Comparison of ENCODE assay signal across 17 mouse cellular contexts in the genomic region with DNA sequence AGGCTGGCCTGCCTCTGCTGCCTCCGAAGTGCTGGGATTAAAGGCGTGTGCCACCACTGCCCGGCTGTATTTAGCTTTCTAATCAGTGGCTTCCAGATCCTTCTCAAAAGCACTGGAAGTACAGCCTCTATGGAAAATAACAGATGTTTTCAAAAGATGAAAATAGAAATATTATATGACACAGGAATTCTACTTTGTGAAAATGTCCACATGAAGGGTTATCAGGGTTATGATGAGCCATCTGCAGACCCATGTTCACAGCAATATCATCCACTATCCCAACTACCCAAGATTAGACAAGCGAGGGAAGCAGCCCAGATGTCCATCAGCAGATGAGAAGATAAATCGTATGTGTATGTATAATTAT. TPM values are rescaled to one million over a fixed set of nuclear protein-coding genes. Genes with fewer than 3 reads are reported as not detected.
"Had no signal": no experiment of that assay in that cellular context is flagged by ENCODE, and none has a peak within 500 bp of the region (broad histone marks: within the 10 kb centered on the region; RNA-seq: fewer than 3 reads in every experiment).

No protein-coding gene starts in this region.

- H3K4me2 ChIP-seq: lung, embryonic 15.5 days; midbrain, embryonic 12.5 days; neural tube, embryonic 12.5 days had no signal

- H3K36me3 ChIP-seq: lung, embryonic 15.5 days; midbrain, embryonic 12.5 days; neural tube, embryonic 12.5 days had no signal

- H3K9me3 ChIP-seq: lung, embryonic 15.5 days; megakaryocyte, embryonic 14.5 days; midbrain, embryonic 12.5 days; neural tube, embryonic 12.5 days had no signal

- H3K27ac ChIP-seq: lung, embryonic 15.5 days; macrophage; midbrain, embryonic 12.5 days; neural tube, embryonic 12.5 days had no signal

- DNase-seq: lung, adult 2 months; lung, postnatal 14 days; lung, postnatal 36 days; midbrain, embryonic 14.5 days; right cerebral cortex, postnatal 14 days; spleen, adult 18-20 months; thymus, adult 18-20 months; thymus, postnatal 14 days; thymus, postnatal 36 days had no signal

- H3K9ac ChIP-seq: lung, embryonic 15.5 days; midbrain, embryonic 12.5 days; neural tube, embryonic 12.5 days had no signal

- H3K27me3 ChIP-seq: lung, embryonic 15.5 days; midbrain, embryonic 12.5 days; neural tube, embryonic 12.5 days had no signal

- H3K4me3 ChIP-seq: lung, embryonic 15.5 days; megakaryocyte, embryonic 14.5 days; midbrain, embryonic 12.5 days; neural tube, embryonic 12.5 days had no signal

RNA-seq across cellular contexts. Expression of a gene that starts 39.5 kb away (rescaled TPM):
- total RNA-seq: megakaryocyte progenitor cell, adult 5-6 weeks; monocyte, adult 5-6 weeks had no signal
- polyA plus RNA-seq: macrophage; stomach, embryonic 14.5 days had no signal
